Mouse (Mus musculus) hindbrain, postnatal 0 days (tissue): Measurements from ENCODE around the gene Aes. TPM values are rescaled to one million over a fixed set of nuclear protein-coding genes. Genes with fewer than 3 reads are reported as not detected.
A peak's percentile ranks its signal among the peaks of the same experiment; 100 is the strongest.

ENCODE experiments used
- ATAC-seq: fragments of 200-750 bp; cut with Nextera tagmentation; 2 replicates; pipeline ENCODE4 v1.8.0; 2017; ENCODE audit warnings: mild to moderate bottlenecking, moderate TSS enrichment, moderate library complexity
- DNase-seq: peaks from one replicate; pipeline ENCODE4 v3.0.0-alpha.2; 2015; ENCODE audit warnings: low spot score
- H3K27ac ChIP-seq: fragments of 300-500 bp; sonication (generic); 2 replicates; pipeline ENCODE4 v1.5.1; 2014; ENCODE audit warnings: mild to moderate bottlenecking
- H3K27me3 ChIP-seq: fragments of 300-500 bp; sonication (generic); 2 replicates; pipeline ENCODE4 v1.6.1; 2014; ENCODE audit warnings: low read length, mixed read lengths; ENCODE audit not compliant: insufficient read depth
- H3K36me3 ChIP-seq: fragments of 300-500 bp; sonication (generic); 2 replicates; pipeline ENCODE4 v1.6.1; 2014; ENCODE audit warnings: low read length, mixed read lengths; ENCODE audit not compliant: insufficient read depth
- H3K4me1 ChIP-seq: fragments of 300-500 bp; sonication (generic); 2 replicates; pipeline ENCODE4 v1.6.1; 2014; ENCODE audit warnings: antibody characterized with exemption, low read length, mixed read lengths; ENCODE audit not compliant: insufficient read depth
- H3K4me2 ChIP-seq: fragments of 300-500 bp; sonication (generic); 2 replicates; pipeline ENCODE4 v1.6.1; 2014; ENCODE audit warnings: low read depth, mild to moderate bottlenecking, low read length, moderate library complexity, mixed read lengths
- H3K4me3 ChIP-seq: fragments of 300-500 bp; sonication (generic); 2 replicates; pipeline ENCODE4 v1.5.1; 2014; ENCODE audit warnings: low read length
- H3K9ac ChIP-seq: fragments of 300-500 bp; sonication (generic); replicated peaks from 2 replicates; pipeline ENCODE4 v1.6.1; 2014; ENCODE audit warnings: mild to moderate bottlenecking, low read length, moderate library complexity, mixed read lengths
- H3K9me3 ChIP-seq: fragments of 300-500 bp; sonication (generic); 2 replicates; pipeline ENCODE4 v1.6.1; 2016; ENCODE audit warnings: low read length, mixed read lengths
- CTCF ChIP-seq: IDR thresholded peaks from 2 replicates; pipeline ENCODE4 v1.5.1; 2016; ENCODE audit warnings: antibody characterized with exemption, control low read depth, low read depth
- WGBS: fragments of 180-500 bp; shearing (Covaris S2); extraction: QIAGEN DNeasy Blood & Tissue Kit; methylation state at CpG from one replicate; pipeline ENCODE4 v1.1.7; 2014; 5-methylcytosine and 5-hydroxymethylcytosine counted together
- polyA plus RNA-seq: library from polyadenylated mRNA; unstranded; fragments of >200 nt; fragmentation: Nextera tagmentation; extraction: Ambion mirVana; gene quantifications from 2 replicates; pipeline ENCODE4 v1.2.1, GENCODE M21; 2015
- total RNA-seq: library from RNA; depleted of rRNA; stranded (reverse); fragments of >200 nt; gene quantifications from 2 replicates; pipeline ENCODE4 v1.2.3, GENCODE M21; 2014

The Aes gene
- total and polyA plus RNA-seq, 2 experiments from 2014 or later, result 635 to 834 TPM

- H3K27ac ChIP-seq, result peak overlapping the region; percentile 90
- ATAC-seq, result no peak; the same call in none of the 2 replicates
- H3K9me3 ChIP-seq, result no peaks in the 10 kb centered on the region
- H3K4me1 ChIP-seq, result peaks cover 17% of the 10 kb centered on the region
- no peak for TF ChIP-seq CTCF
- H3K4me2 ChIP-seq, result peak overlapping the region; percentile 97
- under 1% methylated on average over 76 of the region's 93 CpGs for WGBS
- no peaks in the 10 kb centered on the region for H3K36me3 ChIP-seq
- H3K4me3 ChIP-seq, result peak overlapping the region; percentile 80
- H3K27me3 ChIP-seq, result no peaks in the 10 kb centered on the region
- H3K9ac ChIP-seq, result peak overlapping the region; percentile 89
- DNase-seq, result no peak
Observed at GRCm38 (mm10) chr10:81544296-81545160, 14.8 kb upstream of the Aes start.

- under 1% methylated on average over 54 of the region's 59 CpGs for WGBS
- Histone ChIP-seq H3K4me2 (peak within 1 kb of the TSS; percentile 97), H3K9me3 (no peaks in the 10 kb centered on the region), H3K9ac (peak within 1 kb of the TSS; percentile 89), H3K4me1 (peaks cover 17% of the 10 kb centered on the region), H3K4me3 (peak within 1 kb of the TSS; percentile 80), H3K36me3 (no peaks in the 10 kb centered on the region), H3K27ac (peak within 1 kb of the TSS; percentile 90), H3K27me3 (no peaks in the 10 kb centered on the region)
- DNase-seq (peak; percentile 100), ATAC-seq (peak; percentile 97)
- TF ChIP-seq CTCF, result no peak; the same call in 1 of the 2 replicates
Observed at GRCm38 (mm10) chr10:81545161-81545747, 14.0 kb upstream of the Aes start, which contains the start of gene Gna11. Gene Gna11 (minus strand): TSS chr10:81545190.

GRCm38 (mm10) chr10:81546332-81546731 is 13.0 kb upstream of the Aes start:
- no peaks in the 10 kb centered on the region for H3K27me3 ChIP-seq
- peaks cover 17% of the 10 kb centered on the region for H3K4me1 ChIP-seq
- no peak for TF ChIP-seq CTCF
- H3K36me3 ChIP-seq, result no peaks in the 10 kb centered on the region
- no peak overlapping the region for H3K4me2 ChIP-seq
- no peak overlapping the region for H3K27ac ChIP-seq
- no peak for DNase-seq
- WGBS, result 80% methylated on average over 5 of the region's 5 CpGs
- ATAC-seq, result no peak
- no peaks in the 10 kb centered on the region for H3K9me3 ChIP-seq
- no peak overlapping the region for H3K9ac ChIP-seq
- no peak overlapping the region for H3K4me3 ChIP-seq

- no peaks in the 10 kb centered on the region for H3K9me3 ChIP-seq
- no peak overlapping the region for H3K4me2 ChIP-seq
- H3K27ac ChIP-seq, result no peak overlapping the region
- no peak overlapping the region for H3K4me3 ChIP-seq
- H3K9ac ChIP-seq, result no peak overlapping the region
- no peak for DNase-seq
- no peaks in the 10 kb centered on the region for H3K27me3 ChIP-seq
- H3K36me3 ChIP-seq, result no peaks in the 10 kb centered on the region
- ATAC-seq, result no peak
- WGBS, result 94% methylated on average over 13 of the region's 13 CpGs
- no peak for TF ChIP-seq CTCF
- peaks cover 17% of the 10 kb centered on the region for H3K4me1 ChIP-seq
Observed at GRCm38 (mm10) chr10:81546788-81547571, 12.3 kb upstream of the Aes start.

- Histone ChIP-seq H3K9me3 (no peaks in the 10 kb centered on the region), H3K36me3 (no peaks in the 10 kb centered on the region), H3K9ac (no peak overlapping the region), H3K27ac (no peak overlapping the region), H3K4me3 (no peak overlapping the region), H3K27me3 (no peaks in the 10 kb centered on the region), H3K4me1 (peaks cover 3% of the 10 kb centered on the region; the same call in 1 of the 2 replicates), H3K4me2 (no peak overlapping the region)
- no peak for ATAC-seq
- 72% methylated on average over 5 of the region's 5 CpGs for WGBS
- DNase-seq, result no peak
- no peak for TF ChIP-seq CTCF
Observed at GRCm38 (mm10) chr10:81548944-81549343, 10.3 kb upstream of the Aes start.

GRCm38 (mm10) chr10:81550257-81550656 is 9.0 kb upstream of the Aes start:
- DNase-seq, result peak; percentile 69

More at GRCm38 (mm10) chr10:81550257-81550656, 9.0 kb upstream of the Aes start:
- H3K4me1 ChIP-seq, result no peaks in the 10 kb centered on the region
- no peak overlapping the region for H3K27ac ChIP-seq
- H3K27me3 ChIP-seq, result no peaks in the 10 kb centered on the region
- no peak for ATAC-seq
- peak; percentile 78 for TF ChIP-seq CTCF
- no peak overlapping the region for H3K4me2 ChIP-seq
- H3K9ac ChIP-seq, result no peak overlapping the region
- H3K36me3 ChIP-seq, result no peaks in the 10 kb centered on the region
- WGBS, result 10% methylated on average over 7 of the region's 7 CpGs
- no peaks in the 10 kb centered on the region for H3K9me3 ChIP-seq
- H3K4me3 ChIP-seq, result no peak overlapping the region
